Mouse (Mus musculus) embryonic facial prominence, embryonic 14.5 days (tissue): Measurements from ENCODE around the gene Rb1. TPM values are rescaled to one million over a fixed set of nuclear protein-coding genes. Genes with fewer than 3 reads are reported as not detected.

Experiments used
- ATAC-seq: fragments of 200-750 bp; cut with Nextera tagmentation; 2 replicates; pipeline ENCODE4 v1.8.0; 2017; ENCODE audit warnings: low read depth, moderate number of reproducible peaks, moderate TSS enrichment
- DNase-seq: peaks from one replicate; pipeline ENCODE4 v3.0.0-alpha.2; 2015; ENCODE audit warnings: low spot score
- H3K27ac ChIP-seq: fragments of 300-500 bp; sonication (generic); replicated peaks from 2 replicates; pipeline ENCODE4 v1.5.1; 2014; ENCODE audit warnings: low read depth, mild to moderate bottlenecking, low read length, moderate library complexity
- H3K27me3 ChIP-seq: fragments of 300-500 bp; sonication (generic); replicated peaks from 2 replicates; pipeline ENCODE4 v1.6.1; 2014; ENCODE audit warnings: low read length; ENCODE audit not compliant: control insufficient read depth, insufficient read depth
- H3K36me3 ChIP-seq: fragments of 300-500 bp; sonication (generic); 2 replicates; pipeline ENCODE4 v1.6.1; 2014; ENCODE audit warnings: low read length, mixed read lengths; ENCODE audit not compliant: control insufficient read depth, insufficient read depth
- H3K4me1 ChIP-seq: fragments of 300-500 bp; sonication (generic); 2 replicates; pipeline ENCODE4 v1.6.1; 2014; ENCODE audit warnings: antibody characterized with exemption, low read length; ENCODE audit not compliant: control insufficient read depth, insufficient read depth
- H3K4me2 ChIP-seq: fragments of 300-500 bp; sonication (generic); 2 replicates; pipeline ENCODE4 v1.6.1; 2014; ENCODE audit warnings: low read depth, mild to moderate bottlenecking, low read length, moderate library complexity, mixed read lengths
- H3K4me3 ChIP-seq: fragments of 300-500 bp; sonication (generic); 2 replicates; pipeline ENCODE4 v1.5.1; 2014; ENCODE audit warnings: low read depth, mild to moderate bottlenecking, low read length
- H3K9ac ChIP-seq: fragments of 300-500 bp; sonication (generic); 2 replicates; pipeline ENCODE4 v1.6.1; 2014; ENCODE audit warnings: low read depth, mild to moderate bottlenecking, low read length, moderate library complexity, mixed read lengths
- H3K9me3 ChIP-seq: fragments of 300-500 bp; sonication (generic); 2 replicates; pipeline ENCODE4 v1.6.1; 2016; ENCODE audit warnings: low read length; ENCODE audit not compliant: control insufficient read depth
- WGBS: fragments of 180-500 bp; shearing (Covaris S2); extraction: QIAGEN DNeasy Blood & Tissue Kit; methylation state at CpG from one replicate; pipeline ENCODE4 v1.1.7; 2014; 5-methylcytosine and 5-hydroxymethylcytosine counted together
- polyA plus RNA-seq: library from polyadenylated mRNA; unstranded; fragments of >200 nt; fragmentation: Nextera tagmentation; extraction: Ambion mirVana; gene quantifications from 2 replicates; pipeline ENCODE4 v1.2.1, GENCODE M21; 2014

Gene Rb1
- polyA plus RNA-seq, 1 experiment from 2014 or later, result 30.1 TPM

DNA sequence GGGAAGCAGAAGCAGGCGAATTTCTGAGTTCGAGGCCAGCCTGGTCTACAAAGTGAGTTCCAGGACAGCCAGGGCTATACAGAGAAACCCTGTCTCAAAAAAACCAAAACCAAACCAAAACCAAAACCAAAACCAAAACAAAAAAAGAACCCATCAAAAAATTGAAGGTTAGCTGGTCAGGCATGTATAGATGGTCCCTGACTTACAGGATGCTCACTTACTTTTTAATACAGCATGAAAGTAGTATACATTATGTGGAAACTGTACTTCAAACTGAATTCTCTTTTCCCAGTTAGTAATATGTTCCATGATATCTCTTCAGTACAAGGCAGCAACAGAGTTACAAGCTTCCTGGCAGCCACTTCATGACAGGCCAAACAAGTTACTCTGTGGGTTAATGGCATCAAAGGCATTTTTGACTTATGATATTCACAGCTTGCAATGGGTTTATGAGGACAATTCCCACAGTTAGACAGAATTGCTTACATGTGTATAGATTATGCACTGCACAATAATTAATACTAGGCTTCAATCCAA lies 81.5 kb downstream of the Rb1 start:
- WGBS, result 95% methylated on average over 2 of the region's 2 CpGs
- H3K27me3 ChIP-seq, result no peaks in the 10 kb centered on the region
- H3K9ac ChIP-seq, result no peak overlapping the region
- H3K4me1 ChIP-seq, result no peaks in the 10 kb centered on the region
- no peak overlapping the region for H3K4me2 ChIP-seq
- ATAC-seq, result no peak
- no peak overlapping the region for H3K4me3 ChIP-seq
- no peak overlapping the region for H3K27ac ChIP-seq
- H3K9me3 ChIP-seq, result no peaks in the 10 kb centered on the region
- H3K36me3 ChIP-seq, result peaks cover 12% of the 10 kb centered on the region; the same call in 1 of the 2 replicates
- DNase-seq, result no peak

DNA sequence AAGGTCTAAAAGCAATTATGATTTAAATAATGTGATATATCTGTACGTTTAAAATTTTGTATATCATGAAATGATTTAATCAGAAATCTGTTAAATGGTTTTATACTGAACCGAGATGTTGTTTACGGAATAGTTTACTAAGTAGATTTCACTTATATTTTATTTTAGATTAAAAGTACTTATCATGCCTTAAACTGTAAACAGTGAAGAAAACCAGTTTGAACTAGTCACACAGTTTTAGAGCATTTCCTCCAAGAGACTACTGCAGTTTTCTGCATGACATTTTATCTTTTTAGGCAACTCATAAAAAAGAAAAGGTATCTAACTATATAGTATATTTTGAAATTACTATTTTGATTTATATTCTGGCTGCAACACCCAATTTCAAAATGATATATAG lies 85.8 kb downstream of the Rb1 start:
- H3K9ac ChIP-seq, result no peak overlapping the region
- H3K4me2 ChIP-seq, result peak overlapping the region; percentile 71
- WGBS, result 36% methylated on average over 3 of the region's 3 CpGs
- H3K9me3 ChIP-seq, result peaks cover 3% of the 10 kb centered on the region; the same call in 1 of the 2 replicates
- peaks cover 1% of the 10 kb centered on the region; the same call in 1 of the 2 replicates for H3K4me1 ChIP-seq
- H3K27me3 ChIP-seq, result no peaks in the 10 kb centered on the region
- ATAC-seq (no peak), DNase-seq (no peak)
- no peak overlapping the region for H3K27ac ChIP-seq
- peaks cover 12% of the 10 kb centered on the region; the same call in 1 of the 2 replicates for H3K36me3 ChIP-seq
- peak overlapping the region; percentile 62; the same call in 1 of the 2 replicates for H3K4me3 ChIP-seq

DNA sequence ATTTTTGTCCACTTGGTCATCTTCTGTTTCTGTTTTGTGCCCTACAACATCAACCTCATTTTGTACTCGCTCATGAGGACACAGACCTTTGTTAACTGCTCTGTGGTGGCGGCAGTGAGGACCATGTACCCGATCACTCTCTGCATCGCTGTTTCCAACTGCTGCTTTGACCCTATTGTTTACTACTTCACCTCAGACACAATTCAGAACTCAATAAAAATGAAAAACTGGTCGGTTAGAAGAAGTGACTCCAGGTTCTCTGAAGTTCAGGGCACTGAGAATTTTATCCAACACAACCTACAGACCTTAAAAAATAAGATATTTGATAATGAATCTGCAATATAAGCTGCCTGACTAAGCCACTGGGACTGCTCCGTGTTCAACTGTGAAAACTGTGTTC lies 86.3 kb downstream of the Rb1 start:
- Histone ChIP-seq H3K27me3 (no peaks in the 10 kb centered on the region), H3K4me2 (peak overlapping the region; percentile 71), H3K4me3 (peak overlapping the region; percentile 62), H3K9me3 (peaks cover 3% of the 10 kb centered on the region; the same call in 1 of the 2 replicates), H3K4me1 (peaks cover 7% of the 10 kb centered on the region), H3K27ac (peak overlapping the region; percentile 97), H3K36me3 (peaks cover 12% of the 10 kb centered on the region; the same call in 1 of the 2 replicates), H3K9ac (peak overlapping the region; percentile 85)
- WGBS, result under 1% methylated on average over 6 of the region's 6 CpGs
- peak; percentile 66 for DNase-seq
- ATAC-seq, result no peak

DNA sequence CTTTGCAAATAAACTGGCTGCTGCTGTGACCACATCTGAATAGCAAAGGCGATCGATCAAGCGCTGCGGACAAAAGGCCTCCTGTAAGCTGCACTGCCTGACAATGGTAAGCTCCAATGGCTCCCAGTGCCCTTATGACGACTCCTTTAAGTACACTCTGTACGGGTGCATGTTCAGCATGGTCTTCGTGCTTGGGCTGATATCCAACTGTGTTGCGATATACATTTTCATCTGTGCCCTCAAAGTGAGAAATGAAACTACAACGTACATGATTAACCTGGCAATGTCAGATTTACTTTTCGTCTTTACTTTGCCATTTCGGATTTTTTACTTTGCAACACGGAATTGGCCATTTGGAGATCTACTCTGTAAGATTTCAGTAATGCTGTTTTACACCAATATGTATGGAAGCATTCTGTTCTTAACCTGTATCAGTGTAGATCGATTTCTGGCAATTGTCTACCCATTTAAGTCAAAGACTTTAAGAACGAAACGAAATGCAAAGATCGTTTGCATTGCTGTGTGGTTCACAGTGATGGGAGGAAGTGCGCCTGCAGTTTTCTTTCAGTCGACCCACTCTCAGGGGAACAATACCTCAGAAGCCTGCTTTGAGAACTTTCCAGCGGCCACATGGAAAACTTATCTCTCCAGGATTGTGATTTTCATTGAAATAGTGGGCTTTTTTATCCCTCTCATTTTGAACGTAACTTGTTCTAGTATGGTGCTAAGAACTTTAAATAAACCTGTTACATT lies 86.9 kb downstream of the Rb1 start:
- Histone ChIP-seq H3K9me3 (peaks cover 3% of the 10 kb centered on the region; the same call in 1 of the 2 replicates), H3K4me2 (peak overlapping the region; percentile 71), H3K27me3 (no peaks in the 10 kb centered on the region), H3K4me3 (peak overlapping the region; percentile 62), H3K27ac (peak overlapping the region; percentile 97), H3K36me3 (peaks cover 12% of the 10 kb centered on the region; the same call in 1 of the 2 replicates), H3K9ac (peak overlapping the region; percentile 85), H3K4me1 (peaks cover 9% of the 10 kb centered on the region)
- ATAC-seq, result peak; percentile 88
- peak; percentile 84 for DNase-seq
- under 1% methylated on average over 20 of the region's 20 CpGs for WGBS

DNA sequence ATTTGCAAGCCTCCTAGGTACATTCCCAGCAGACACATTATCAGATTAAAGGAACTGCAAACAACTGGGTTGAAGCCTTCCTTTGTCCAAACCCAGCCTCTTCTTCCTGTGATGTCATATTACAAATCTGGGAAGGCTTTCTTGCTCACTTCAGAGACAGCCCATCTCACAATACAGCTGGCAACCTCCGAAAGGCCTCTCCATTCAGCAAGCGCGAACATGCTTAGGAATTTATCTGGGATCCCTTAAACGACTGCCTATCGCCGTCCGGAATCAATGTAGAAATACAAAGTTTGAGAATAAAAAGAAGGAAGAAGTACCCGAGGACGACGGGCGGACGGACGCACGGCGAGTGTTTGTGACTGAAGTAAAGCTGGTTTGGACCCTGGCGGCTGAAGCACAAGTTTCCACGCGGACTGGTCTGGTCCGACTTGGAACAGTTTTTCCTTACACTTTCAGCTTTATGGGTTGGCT lies 87.7 kb downstream of the Rb1 start, which contains the start of gene Lpar6:
Gene Lpar6, plus strand, starts transcription at position 48 of the 474 bp plus-strand sequence.
- WGBS, result under 1% methylated on average over 19 of the region's 19 CpGs
- no peaks in the 10 kb centered on the region for H3K27me3 ChIP-seq
- H3K27ac ChIP-seq, result peak within 1 kb of the TSS; percentile 97
- peaks cover 9% of the 10 kb centered on the region for H3K4me1 ChIP-seq
- peaks cover 3% of the 10 kb centered on the region; the same call in 1 of the 2 replicates for H3K9me3 ChIP-seq
- peak within 1 kb of the TSS; percentile 71 for H3K4me2 ChIP-seq
- H3K9ac ChIP-seq, result peak within 1 kb of the TSS; percentile 85
- ATAC-seq, result peak; percentile 92
- H3K4me3 ChIP-seq, result peak within 1 kb of the TSS; percentile 62
- peak; percentile 95 for DNase-seq
- H3K36me3 ChIP-seq, result peaks cover 12% of the 10 kb centered on the region; the same call in 1 of the 2 replicates

DNA sequence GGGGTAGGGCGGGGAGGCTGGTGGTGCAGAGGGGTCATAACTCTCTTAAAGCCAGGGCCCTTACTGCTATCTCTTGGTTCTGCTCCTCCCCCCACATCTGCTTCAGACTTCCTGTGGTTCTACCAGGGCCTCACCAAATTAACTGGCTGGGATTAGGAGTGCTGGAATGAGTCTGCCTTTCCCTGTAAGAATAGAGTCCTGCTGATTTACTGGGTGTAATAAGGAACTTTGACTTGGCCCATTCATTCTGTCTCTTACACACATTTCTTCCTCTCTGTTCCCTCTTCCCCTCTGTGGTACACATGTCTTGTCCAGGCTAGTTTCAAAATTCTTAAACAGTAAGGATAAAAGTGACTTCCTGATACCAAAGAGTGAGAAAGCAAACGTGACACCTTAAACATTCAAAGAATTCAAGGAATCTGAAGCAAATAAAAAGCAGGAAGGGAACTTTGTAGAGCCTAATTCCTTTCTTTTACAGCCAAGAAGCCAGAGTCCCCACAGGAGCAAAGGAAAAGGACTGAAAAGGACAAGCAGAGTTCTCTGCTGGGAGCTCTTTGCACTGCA lies 91.1 kb downstream of the Rb1 start:
- H3K27me3 ChIP-seq, result no peaks in the 10 kb centered on the region
- no peak overlapping the region for H3K9ac ChIP-seq
- peaks cover 18% of the 10 kb centered on the region for H3K4me1 ChIP-seq
- ATAC-seq, result no peak
- H3K27ac ChIP-seq, result peak overlapping the region; percentile 46
- peak; percentile 48 for DNase-seq
- H3K9me3 ChIP-seq, result peaks cover 3% of the 10 kb centered on the region; the same call in 1 of the 2 replicates
- no peaks in the 10 kb centered on the region for H3K36me3 ChIP-seq
- H3K4me2 ChIP-seq, result no peak overlapping the region
- WGBS, result 17% methylated on average over 2 of the region's 2 CpGs
- H3K4me3 ChIP-seq, result no peak overlapping the region

DNA sequence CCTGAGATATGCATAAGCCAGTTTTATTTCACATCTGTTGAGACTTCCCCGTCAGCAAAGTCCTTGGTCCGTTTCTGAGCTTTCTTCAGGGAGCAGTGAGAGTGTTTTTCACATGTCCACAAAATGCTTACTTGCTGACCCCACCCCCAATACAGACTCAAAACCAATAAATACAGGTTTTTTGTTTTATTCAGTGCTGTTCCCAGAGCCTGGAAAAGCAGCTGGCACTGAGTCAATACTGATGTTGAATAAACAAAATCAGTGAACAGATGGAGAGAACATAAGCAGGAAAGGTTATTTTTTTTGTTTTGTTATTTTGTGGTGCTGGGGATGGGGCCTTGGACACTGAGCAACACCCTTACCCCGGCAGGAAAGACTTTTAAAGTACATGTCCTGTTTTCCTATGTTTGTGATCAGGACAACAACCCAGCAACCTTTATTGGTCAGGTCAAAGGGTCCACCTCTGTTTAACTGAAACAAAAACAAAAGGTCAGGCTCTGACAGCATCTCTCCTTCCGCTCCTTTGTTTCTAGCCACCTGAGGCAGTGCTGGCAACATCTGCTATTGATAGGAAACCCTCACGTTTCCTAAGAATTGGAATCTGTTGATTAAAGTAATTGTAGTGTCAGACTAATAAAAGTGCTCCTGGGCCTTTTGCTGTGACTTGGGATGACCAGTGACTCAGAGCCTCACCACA lies 94.2 kb downstream of the Rb1 start:
- 21% methylated on average over 5 of the region's 5 CpGs for WGBS
- Histone ChIP-seq H3K4me1 (peaks cover 20% of the 10 kb centered on the region), H3K4me2 (no peak overlapping the region), H3K27ac (peak overlapping the region; percentile 44; the same call in 1 of the 2 replicates), H3K4me3 (no peak overlapping the region), H3K36me3 (no peaks in the 10 kb centered on the region), H3K9ac (no peak overlapping the region), H3K9me3 (peaks cover 3% of the 10 kb centered on the region; the same call in 1 of the 2 replicates), H3K27me3 (no peaks in the 10 kb centered on the region)
- ATAC-seq, result peak; percentile 31; the same call in 1 of the 2 replicates
- DNase-seq, result peak; percentile 65

DNA sequence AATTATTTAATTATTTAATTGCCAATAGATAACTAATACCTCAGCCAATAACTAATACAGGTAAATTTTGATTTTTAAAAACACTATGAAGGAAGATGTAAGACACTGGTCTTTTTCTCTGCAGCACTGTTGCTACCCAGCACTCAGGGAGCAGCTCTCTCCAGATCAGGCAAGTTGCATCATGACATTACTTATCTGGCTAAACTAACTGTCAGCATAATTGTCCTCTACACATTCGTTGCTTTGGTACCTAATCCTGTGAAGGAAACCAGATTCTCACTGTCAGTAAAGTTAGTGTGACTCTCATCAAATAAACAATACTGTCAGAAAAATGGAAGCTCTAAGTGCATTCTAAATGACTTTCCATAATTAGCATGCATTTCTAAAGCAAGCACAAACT lies 98.8 kb downstream of the Rb1 start:
- Histone ChIP-seq H3K4me3 (no peak overlapping the region), H3K4me2 (no peak overlapping the region), H3K9ac (no peak overlapping the region), H3K9me3 (no peaks in the 10 kb centered on the region), H3K27me3 (no peaks in the 10 kb centered on the region), H3K27ac (no peak overlapping the region), H3K36me3 (no peaks in the 10 kb centered on the region), H3K4me1 (peaks cover 13% of the 10 kb centered on the region; the same call in 1 of the 2 replicates)
- ATAC-seq (peak; percentile 72), DNase-seq (peak; percentile 52)
- 25% methylated on average over 1 of the region's 1 CpGs for WGBS
